Mouse (Mus musculus) liver, postnatal 0 days (tissue): ENCODE results near the gene Ctsd. TPM values are rescaled to one million over a fixed set of nuclear protein-coding genes. Genes with fewer than 3 reads are reported as not detected.
A peak's percentile ranks its signal among the peaks of the same experiment; 100 is the strongest.

Source experiments
- ATAC-seq: fragments of 200-750 bp; cut with Nextera tagmentation; 2 replicates; pipeline ENCODE4 v1.8.0; 2017; ENCODE audit warnings: mild to moderate bottlenecking, moderate library complexity
- DNase-seq: peaks from one replicate; pipeline ENCODE4 v3.0.0-alpha.2; 2016
- H3K27ac ChIP-seq: fragments of 300-500 bp; sonication (generic); 2 replicates; pipeline ENCODE4 v1.5.1; 2014; ENCODE audit warnings: antibody characterized with exemption, moderate library complexity, mild to moderate bottlenecking, low read depth
- H3K27me3 ChIP-seq: fragments of 300-500 bp; sonication (generic); 2 replicates; pipeline ENCODE4 v1.6.1; 2014; ENCODE audit warnings: low read length, control low read depth, mixed read lengths; ENCODE audit not compliant: insufficient read depth
- H3K36me3 ChIP-seq: fragments of 300-500 bp; sonication (generic); replicated peaks from 2 replicates; pipeline ENCODE4 v1.6.1; 2014; ENCODE audit warnings: mild to moderate bottlenecking, control low read depth, low read length, moderate library complexity, mixed read lengths; ENCODE audit not compliant: insufficient read depth
- H3K4me1 ChIP-seq: fragments of 300-500 bp; sonication (generic); 2 replicates; pipeline ENCODE4 v1.6.1; 2014; ENCODE audit warnings: antibody characterized with exemption, mild to moderate bottlenecking, control low read depth; ENCODE audit not compliant: insufficient read depth
- H3K4me2 ChIP-seq: fragments of 300-500 bp; sonication (generic); 2 replicates; pipeline ENCODE4 v1.6.1; 2014; ENCODE audit warnings: low read depth, mild to moderate bottlenecking, low read length, moderate library complexity, mixed read lengths
- H3K4me3 ChIP-seq: fragments of 300-500 bp; sonication (generic); 2 replicates; pipeline ENCODE4 v1.5.1; 2014; ENCODE audit warnings: low read depth, low read length
- H3K9ac ChIP-seq: fragments of 300-500 bp; sonication (generic); replicated peaks from 2 replicates; pipeline ENCODE4 v1.6.1; 2014; ENCODE audit warnings: mild to moderate bottlenecking, moderate library complexity
- H3K9me3 ChIP-seq: fragments of 300-500 bp; sonication (generic); 2 replicates; pipeline ENCODE4 v1.6.1; 2016; ENCODE audit warnings: mild to moderate bottlenecking, control low read depth, low read length, mixed read lengths
- CTCF ChIP-seq: sonication (generic); IDR thresholded peaks from 2 replicates; pipeline ENCODE4 v1.5.1; 2016; ENCODE audit warnings: antibody characterized with exemption, low read depth
- EP300 ChIP-seq: IDR thresholded peaks from 2 replicates; pipeline ENCODE4 v1.6.1; 2016; ENCODE audit warnings: antibody characterized with exemption, low read depth, mild to moderate bottlenecking
- WGBS: fragments of 180-500 bp; shearing (Covaris S2); extraction: QIAGEN DNeasy Blood & Tissue Kit; methylation state at CpG from one replicate; pipeline ENCODE4 v1.1.7; 2014; ENCODE audit not compliant: insufficient replicate concordance; 5-methylcytosine and 5-hydroxymethylcytosine counted together
- polyA plus RNA-seq: library from polyadenylated mRNA; unstranded; fragments of >200 nt; fragmentation: Nextera tagmentation; extraction: Ambion mirVana; gene quantifications from 2 replicates; pipeline ENCODE4 v1.2.1, GENCODE M21; 2015

Gene Ctsd
- polyA plus RNA-seq, 1 experiment from 2014 or later = 324 TPM

GRCm38 (mm10) chr7:142373641-142374412 is 14.0 kb downstream of the Ctsd start, which contains the start of gene Ifitm10:
Ifitm10 (minus strand) TSS chr7:142373753.
- TF ChIP-seq EP300 (no peak), CTCF (no peak)
- Histone ChIP-seq H3K4me1 (peaks cover 7% of the 10 kb centered on the region), H3K27ac (0 out of 2 replicates have a peak within 1 kb of the TSS, but pooled peaks have one; percentile 16), H3K36me3 (peaks cover 38% of the 10 kb centered on the region), H3K4me3 (0 out of 2 replicates have a peak within 1 kb of the TSS, but pooled peaks have one; percentile 44), H3K4me2 (peak within 1 kb of the TSS; percentile 65), H3K9ac (no peak within 1 kb of the TSS), H3K27me3 (peaks cover 36% of the 10 kb centered on the region), H3K9me3 (no peaks in the 10 kb centered on the region)
- DNase-seq (no peak), ATAC-seq (no peak)
- WGBS = 71% methylated on average over 8 of the region's 8 CpGs

GRCm38 (mm10) chr7:142373039-142373438 is 14.8 kb downstream of the Ctsd start:
- H3K4me1 ChIP-seq = peaks cover 7% of the 10 kb centered on the region
- DNase-seq = no peak
- no peaks in the 10 kb centered on the region for H3K9me3 ChIP-seq
- no peak for TF ChIP-seq EP300
- no peak for ATAC-seq
- H3K27ac ChIP-seq = no peak overlapping the region
- H3K4me2 ChIP-seq = 0 out of 2 replicates have a peak overlapping the region, but pooled peaks have one; percentile 65
- H3K4me3 ChIP-seq = no peak overlapping the region
- no peak overlapping the region for H3K9ac ChIP-seq
- H3K27me3 ChIP-seq = peaks cover 36% of the 10 kb centered on the region
- 75% methylated on average over 5 of the region's 5 CpGs for WGBS
- peaks cover 30% of the 10 kb centered on the region for H3K36me3 ChIP-seq

DNA sequence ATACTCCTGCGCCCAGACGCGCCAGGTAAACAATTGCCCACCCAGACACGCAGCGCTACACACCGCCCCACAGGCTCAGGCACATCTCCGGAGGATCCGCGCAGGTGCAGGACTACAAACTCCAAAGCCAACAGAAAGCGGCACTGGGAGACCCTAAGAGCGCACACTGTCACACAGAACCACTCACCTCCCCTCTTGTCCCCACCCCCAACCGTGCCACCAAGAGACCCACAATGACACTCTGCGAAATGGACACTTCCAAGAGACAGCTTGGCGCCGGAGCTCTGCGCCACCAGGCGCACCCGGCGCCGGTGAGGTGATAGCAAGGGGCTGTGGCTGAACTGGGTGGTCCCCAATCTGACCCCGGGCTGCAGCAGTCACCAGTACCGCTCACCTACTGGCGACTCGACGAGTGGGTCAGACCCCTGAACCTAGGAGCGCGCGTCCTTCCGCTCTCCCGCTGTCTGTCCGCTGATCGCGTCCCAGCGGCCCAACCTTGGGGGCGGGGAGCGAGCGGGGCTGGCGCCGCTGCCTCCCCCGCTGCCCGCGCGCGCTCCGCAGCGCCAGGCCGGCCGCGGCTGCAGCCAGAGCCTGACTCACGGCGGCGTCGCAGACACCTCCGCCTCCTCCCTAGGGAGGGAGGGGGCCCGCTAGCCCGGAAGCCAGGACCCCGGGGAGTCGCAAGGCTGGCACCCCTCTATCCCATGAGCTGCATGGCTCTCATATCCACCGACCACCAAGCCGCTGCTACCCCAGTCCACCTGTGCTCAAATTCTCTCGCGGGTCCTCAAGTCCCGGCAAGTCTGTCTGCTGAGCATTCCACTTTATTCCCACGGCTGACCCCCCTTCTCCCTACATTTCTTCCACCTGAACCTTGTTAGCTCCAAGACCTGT is 15.8 kb downstream of the Ctsd start:
- H3K4me3 ChIP-seq = peak overlapping the region; percentile 44
- H3K4me2 ChIP-seq = peak overlapping the region; percentile 65
- peaks cover 20% of the 10 kb centered on the region for H3K36me3 ChIP-seq
- peak; percentile 21; the same call in 1 of the 2 replicates for ATAC-seq
- no peaks in the 10 kb centered on the region for H3K9me3 ChIP-seq
- no peak for TF ChIP-seq EP300
- no peak for TF ChIP-seq CTCF
- H3K9ac ChIP-seq = peak overlapping the region; percentile 41
- DNase-seq = no peak
- no peak overlapping the region for H3K27ac ChIP-seq
- peaks cover 36% of the 10 kb centered on the region for H3K27me3 ChIP-seq
- peaks cover 3% of the 10 kb centered on the region for H3K4me1 ChIP-seq
- WGBS = 2% methylated on average over 46 of the region's 64 CpGs

DNA sequence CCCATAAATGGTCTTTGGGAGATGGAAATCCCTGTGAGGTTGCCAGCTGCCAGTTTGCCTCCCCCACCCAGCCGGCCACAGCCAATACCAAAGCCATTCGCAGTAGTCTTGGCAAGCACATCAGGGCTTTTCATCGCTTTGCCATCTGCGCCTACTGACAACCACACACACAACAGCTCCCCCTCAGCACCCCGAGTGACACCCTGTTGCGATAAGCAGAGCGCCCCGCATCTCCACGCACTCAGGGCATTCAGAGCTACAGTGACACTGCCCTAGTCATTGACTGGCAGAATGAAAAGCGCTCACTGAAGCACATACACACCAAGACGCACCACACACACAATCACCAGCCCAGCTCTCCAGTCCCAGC is 16.5 kb downstream of the Ctsd start:
- TF ChIP-seq EP300 (no peak), CTCF (no peak)
- H3K27ac ChIP-seq = no peak overlapping the region

GRCm38 (mm10) chr7:142370937-142371336 is 16.9 kb downstream of the Ctsd start:
- peaks cover 36% of the 10 kb centered on the region for H3K27me3 ChIP-seq
- TF ChIP-seq CTCF (no peak), EP300 (no peak)
- H3K4me3 ChIP-seq = no peak overlapping the region
- peaks cover 9% of the 10 kb centered on the region for H3K36me3 ChIP-seq
- H3K4me2 ChIP-seq = peak overlapping the region; percentile 65; the same call in 1 of the 2 replicates
- DNase-seq (peak; percentile 16), ATAC-seq (no peak)
- H3K9ac ChIP-seq = no peak overlapping the region
- H3K9me3 ChIP-seq = no peaks in the 10 kb centered on the region
- H3K4me1 ChIP-seq = peaks cover 3% of the 10 kb centered on the region
- 81% methylated on average over 18 of the region's 18 CpGs for WGBS
- H3K27ac ChIP-seq = no peak overlapping the region

More for the DNA sequence above, 16.5 kb downstream of the Ctsd start:
- H3K27me3 ChIP-seq = peaks cover 36% of the 10 kb centered on the region
- H3K4me3 ChIP-seq = peak overlapping the region; percentile 44
- no peaks in the 10 kb centered on the region for H3K9me3 ChIP-seq
- no peak overlapping the region for H3K9ac ChIP-seq
- peaks cover 3% of the 10 kb centered on the region for H3K4me1 ChIP-seq
- peaks cover 14% of the 10 kb centered on the region for H3K36me3 ChIP-seq
- no peak for DNase-seq
- no peak for ATAC-seq
- 33% methylated on average over 11 of the region's 11 CpGs for whole genome bisulfite sequencing
- peak overlapping the region; percentile 65 for H3K4me2 ChIP-seq

DNA sequence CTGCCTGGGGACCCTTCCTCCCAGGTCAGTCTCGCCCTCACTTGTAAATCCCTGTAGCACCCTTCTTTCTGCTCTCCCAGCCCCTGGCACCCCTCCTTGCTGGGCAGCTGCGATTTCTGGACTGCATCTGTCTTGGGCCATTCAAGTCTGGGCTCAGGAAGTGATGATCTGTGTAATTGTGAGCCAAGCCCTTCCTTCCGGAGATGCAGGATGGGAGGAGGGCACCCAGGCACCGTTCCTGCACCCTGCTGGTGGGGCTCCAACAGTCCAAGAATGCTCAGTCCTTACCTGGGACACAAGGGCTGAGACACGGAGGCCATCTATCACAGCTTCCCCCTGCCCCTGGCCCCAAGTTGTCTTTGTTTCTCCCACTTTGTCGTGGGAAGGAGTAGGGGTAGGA is 18.0 kb downstream of the Ctsd start:
- Histone ChIP-seq H3K27me3 (peaks cover 36% of the 10 kb centered on the region), H3K36me3 (0 out of 2 replicates have a peak, but pooled peaks cover under 1% of the 10 kb centered on the region), H3K9ac (no peak overlapping the region), H3K4me3 (no peak overlapping the region), H3K9me3 (no peaks in the 10 kb centered on the region), H3K4me2 (0 out of 2 replicates have a peak overlapping the region, but pooled peaks have one; percentile 13), H3K27ac (no peak overlapping the region), H3K4me1 (peaks cover 3% of the 10 kb centered on the region)
- no peak for TF ChIP-seq EP300
- no peak for TF ChIP-seq CTCF
- ATAC-seq = no peak
- peak; percentile 15 for DNase-seq
- 53% methylated on average over 6 of the region's 6 CpGs for WGBS
